10 mouse cellular contexts compared by ENCODE assay signal in genomic region chr9:82632411-82632810, GRCm38 (mm10).
"Had no signal": no experiment of that assay in that cellular context is flagged by ENCODE, and none has a peak within 500 bp of the region (broad histone marks: within the 10 kb centered on the region; RNA-seq: fewer than 3 reads in every experiment).

No protein-coding gene starts in this region.

- DNase-seq: kidney, postnatal 25 days; layer of hippocampus, adult 9-11 months; liver; lung, adult 18-20 months; lung, postnatal 10 days; lung, postnatal 36 days; retina, postnatal 1 day; right cerebral cortex, postnatal 25 days; spleen, adult 18-20 months; thymus, postnatal 25 days had no signal
